Mouse (Mus musculus): ENCODE results near the gene Uhrf1. TPM values are rescaled to one million over a fixed set of nuclear protein-coding genes. Genes with fewer than 3 reads are reported as not detected.

The Uhrf1 gene
- polyA plus RNA-seq, 1 experiment from 2014 or later: 51.3 TPM

DNA sequence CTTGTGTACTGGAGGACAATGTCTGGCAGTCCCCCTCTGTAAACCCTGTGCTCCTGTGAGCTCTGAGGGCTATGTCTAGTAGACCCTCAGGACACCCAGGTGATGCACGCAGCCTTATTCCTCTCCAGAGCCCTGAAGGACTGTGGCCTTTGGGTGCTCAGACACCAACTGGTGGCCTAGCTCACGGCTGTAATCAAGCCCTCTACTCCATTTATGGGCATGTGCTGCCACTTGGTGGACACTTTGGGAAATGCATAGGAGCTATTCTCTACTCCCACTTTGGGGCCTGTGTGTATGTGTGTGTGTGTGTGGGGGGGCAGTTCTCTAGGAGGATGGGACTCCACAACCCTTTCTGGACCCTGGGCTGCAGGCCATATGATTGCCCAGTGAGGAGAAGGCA is 47.6 kb downstream of the Uhrf1 start:
- no peak overlapping the region for H3K27ac ChIP-seq
- H3K4me1 ChIP-seq (replicated peaks): peaks cover 16% of the 10 kb centered on the region
- no peak overlapping the region for H3K4me2 ChIP-seq
- H3K27me3 ChIP-seq: no peaks in the 10 kb centered on the region
- H3K36me3 ChIP-seq: peaks cover 37% of the 10 kb centered on the region
- no peaks in the 10 kb centered on the region for H3K9me3 ChIP-seq (replicated peaks)
- 26% methylated on average over 2 of the region's 2 CpGs for WGBS
- H3K4me3 ChIP-seq: no peak overlapping the region
- no peak overlapping the region for H3K9ac ChIP-seq
- ATAC-seq (replicated peaks; ENCODE audit: insufficient number of reproducible peaks, insufficient read depth, low FRiP score, low read depth): peak; percentile 28; the same call in 1 of the 2 replicates

GRCm38 (mm10) chr17:56356921-56357885 is 54.1 kb downstream of the Uhrf1 start:
- Histone ChIP-seq H3K4me1 (replicated peaks) (no peaks in the 10 kb centered on the region), H3K4me2 (no peak overlapping the region), H3K4me3 (no peak overlapping the region), H3K9ac (no peak overlapping the region), H3K9me3 (replicated peaks) (no peaks in the 10 kb centered on the region), H3K27ac (no peak overlapping the region), H3K27me3 (no peaks in the 10 kb centered on the region), H3K36me3 (peaks cover 50% of the 10 kb centered on the region)
- ATAC-seq (replicated peaks; ENCODE audit: insufficient number of reproducible peaks, insufficient read depth, low FRiP score, low read depth): peak; percentile 50; the same call in 1 of the 2 replicates
- WGBS: 64% methylated on average over 9 of the region's 9 CpGs

DNA sequence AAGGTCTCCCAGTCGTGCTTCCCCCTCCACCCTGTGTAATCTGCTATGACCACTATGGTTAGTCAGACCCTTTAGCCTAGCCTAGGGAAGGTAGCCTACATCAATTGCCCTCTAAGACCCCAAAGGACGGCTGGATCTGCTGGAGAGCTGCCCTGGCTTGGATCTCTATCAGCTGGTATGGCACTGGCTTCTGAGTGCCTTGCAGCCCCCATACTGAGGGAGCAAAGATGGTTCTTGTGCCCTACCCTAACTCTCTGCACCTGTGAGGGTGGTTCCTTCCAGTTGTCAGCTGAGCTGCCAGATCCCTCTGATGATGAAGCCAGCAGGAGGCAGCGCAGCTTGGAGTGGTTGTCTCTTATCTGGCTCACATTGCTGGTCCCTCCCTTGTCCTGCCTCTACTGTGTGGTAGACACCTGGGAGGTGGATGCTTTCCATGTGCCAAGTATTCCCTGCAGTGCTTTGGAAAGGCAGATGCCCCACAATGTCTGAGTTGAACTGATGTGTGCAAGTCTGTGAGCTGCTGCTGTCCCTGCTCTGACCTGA is 56.1 kb downstream of the Uhrf1 start:
- Histone ChIP-seq H3K27ac (no peak overlapping the region), H3K4me3 (no peak overlapping the region), H3K9ac (no peak overlapping the region), H3K9me3 (replicated peaks) (no peaks in the 10 kb centered on the region), H3K4me2 (no peak overlapping the region), H3K36me3 (peaks cover 38% of the 10 kb centered on the region; the same call in 1 of the 2 replicates), H3K27me3 (no peaks in the 10 kb centered on the region), H3K4me1 (replicated peaks) (no peaks in the 10 kb centered on the region)
- no peak for ATAC-seq (replicated peaks; ENCODE audit: insufficient number of reproducible peaks, insufficient read depth, low FRiP score, low read depth)
- 83% methylated on average over 3 of the region's 3 CpGs for WGBS

DNA sequence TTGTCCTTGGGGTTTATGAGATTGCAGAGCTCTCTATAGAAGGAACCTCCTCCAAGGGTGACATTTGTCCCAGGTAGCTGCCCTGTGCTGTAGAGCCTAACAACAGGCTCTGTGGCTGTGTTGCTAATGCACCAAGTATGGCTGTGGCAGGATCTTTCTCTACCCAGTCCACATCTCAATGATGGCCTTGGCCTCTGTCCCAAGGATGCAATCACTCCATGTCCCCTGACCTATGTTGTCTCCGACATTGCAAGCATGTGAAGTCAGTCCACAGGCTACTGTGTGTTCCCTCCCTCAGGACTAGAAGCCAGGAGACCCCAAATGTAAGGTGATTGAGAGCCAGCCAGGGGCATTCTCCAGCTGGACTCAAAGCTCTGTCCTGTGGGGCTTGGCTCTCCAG is 56.7 kb downstream of the Uhrf1 start:
- ATAC-seq (replicated peaks; ENCODE audit: insufficient number of reproducible peaks, insufficient read depth, low FRiP score, low read depth): no peak
- peaks cover 37% of the 10 kb centered on the region; the same call in 1 of the 2 replicates for H3K36me3 ChIP-seq

DNA sequence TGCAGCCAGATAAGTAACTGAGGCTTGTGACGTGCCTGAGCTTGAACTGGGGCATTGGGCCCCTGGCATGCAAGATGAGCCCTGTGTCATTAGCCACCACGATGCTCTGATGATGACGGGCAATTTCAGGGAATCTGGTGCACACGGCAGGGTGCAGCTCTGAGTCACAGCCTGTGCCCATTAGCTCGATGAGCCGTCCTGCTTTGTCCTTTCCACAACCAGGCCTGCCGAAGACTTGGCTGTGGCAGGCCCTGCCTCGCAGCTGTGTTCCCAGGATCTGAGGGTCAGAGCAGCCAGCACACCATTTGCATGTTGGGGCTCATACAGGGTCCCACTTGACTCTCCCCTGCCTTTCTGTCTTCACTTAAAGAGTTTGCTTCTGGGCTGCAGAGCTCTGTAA is 57.3 kb downstream of the Uhrf1 start:
- peaks cover 4% of the 10 kb centered on the region for H3K4me1 ChIP-seq (replicated peaks)
- H3K36me3 ChIP-seq: peaks cover 31% of the 10 kb centered on the region; the same call in 1 of the 2 replicates
- no peaks in the 10 kb centered on the region for H3K27me3 ChIP-seq
- H3K27ac ChIP-seq: no peak overlapping the region
- no peak overlapping the region for H3K4me3 ChIP-seq
- no peak overlapping the region for H3K4me2 ChIP-seq
- H3K9ac ChIP-seq: no peak overlapping the region
- 73% methylated on average over 8 of the region's 8 CpGs for WGBS
- no peaks in the 10 kb centered on the region for H3K9me3 ChIP-seq (replicated peaks)
- ATAC-seq (replicated peaks; ENCODE audit: insufficient number of reproducible peaks, insufficient read depth, low FRiP score, low read depth): no peak

More for the DNA sequence above, 56.7 kb downstream of the Uhrf1 start:
- Histone ChIP-seq H3K27ac (no peak overlapping the region), H3K9me3 (replicated peaks) (no peaks in the 10 kb centered on the region), H3K4me2 (no peak overlapping the region), H3K4me1 (replicated peaks) (no peaks in the 10 kb centered on the region), H3K4me3 (no peak overlapping the region), H3K27me3 (no peaks in the 10 kb centered on the region), H3K9ac (no peak overlapping the region)
- 81% methylated on average over 1 of the region's 1 CpGs for WGBS

GRCm38 (mm10) chr17:56361542-56361941 is 58.4 kb downstream of the Uhrf1 start:
- Histone ChIP-seq H3K4me2 (no peak overlapping the region), H3K36me3 (peaks cover 21% of the 10 kb centered on the region; the same call in 1 of the 2 replicates), H3K4me3 (no peak overlapping the region), H3K27me3 (no peaks in the 10 kb centered on the region), H3K4me1 (replicated peaks) (peaks cover 15% of the 10 kb centered on the region), H3K9me3 (replicated peaks) (no peaks in the 10 kb centered on the region), H3K27ac (no peak overlapping the region), H3K9ac (no peak overlapping the region)
- WGBS: 85% methylated on average over 2 of the region's 2 CpGs
- ATAC-seq (replicated peaks; ENCODE audit: insufficient number of reproducible peaks, insufficient read depth, low FRiP score, low read depth): no peak

DNA sequence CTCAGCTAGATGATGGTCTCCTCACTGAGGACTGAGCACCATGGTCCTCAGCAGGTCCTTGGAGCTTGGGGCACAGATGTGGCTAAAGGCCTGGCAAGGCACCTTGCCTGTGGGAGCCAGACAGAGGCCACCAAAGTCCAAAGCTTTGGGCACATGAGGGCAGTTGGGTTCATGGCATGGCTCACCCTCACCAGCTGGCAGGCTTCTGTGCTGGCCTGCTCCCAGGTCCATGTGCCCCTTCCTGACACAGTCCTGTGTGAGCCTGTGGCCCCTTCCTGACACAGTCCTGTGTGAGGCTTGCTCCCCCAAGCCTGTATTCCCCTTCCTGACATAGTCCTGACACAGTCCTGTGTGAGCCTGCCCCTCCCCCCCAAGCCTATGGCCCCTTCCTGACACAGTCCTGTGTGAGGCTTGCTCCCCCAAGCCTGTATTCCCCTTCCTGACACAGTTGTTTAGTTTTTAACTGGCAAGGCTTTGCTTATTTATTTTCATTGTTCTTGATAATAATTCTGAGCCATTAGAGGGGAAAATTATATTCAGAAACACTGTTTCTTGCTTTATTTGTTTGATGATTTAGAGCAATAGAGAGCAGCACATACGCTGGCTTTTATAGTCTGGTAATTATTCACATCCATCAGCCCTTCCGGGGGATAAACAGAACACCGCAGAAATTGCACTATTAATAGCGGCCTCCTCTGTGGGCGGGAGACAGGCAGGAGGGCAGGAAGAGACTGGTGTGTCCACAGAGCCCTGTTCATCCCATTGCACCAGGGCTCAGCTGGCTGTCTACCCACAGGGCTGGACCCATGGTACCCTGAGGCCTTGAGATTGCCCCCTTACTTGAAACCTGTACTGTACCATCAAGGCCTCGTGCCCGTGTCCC is 62.9 kb downstream of the Uhrf1 start:
- Histone ChIP-seq H3K9me3 (replicated peaks) (no peaks in the 10 kb centered on the region), H3K4me1 (replicated peaks) (peaks cover 18% of the 10 kb centered on the region), H3K27ac (peak overlapping the region; percentile 34; the same call in 1 of the 2 replicates), H3K4me2 (no peak overlapping the region), H3K9ac (no peak overlapping the region), H3K4me3 (no peak overlapping the region), H3K36me3 (peaks cover 15% of the 10 kb centered on the region; the same call in 1 of the 2 replicates), H3K27me3 (no peaks in the 10 kb centered on the region)
- peak; percentile 18; the same call in 1 of the 2 replicates for ATAC-seq (replicated peaks; ENCODE audit: insufficient number of reproducible peaks, insufficient read depth, low FRiP score, low read depth)
- WGBS: 42% methylated on average over 7 of the region's 7 CpGs

DNA sequence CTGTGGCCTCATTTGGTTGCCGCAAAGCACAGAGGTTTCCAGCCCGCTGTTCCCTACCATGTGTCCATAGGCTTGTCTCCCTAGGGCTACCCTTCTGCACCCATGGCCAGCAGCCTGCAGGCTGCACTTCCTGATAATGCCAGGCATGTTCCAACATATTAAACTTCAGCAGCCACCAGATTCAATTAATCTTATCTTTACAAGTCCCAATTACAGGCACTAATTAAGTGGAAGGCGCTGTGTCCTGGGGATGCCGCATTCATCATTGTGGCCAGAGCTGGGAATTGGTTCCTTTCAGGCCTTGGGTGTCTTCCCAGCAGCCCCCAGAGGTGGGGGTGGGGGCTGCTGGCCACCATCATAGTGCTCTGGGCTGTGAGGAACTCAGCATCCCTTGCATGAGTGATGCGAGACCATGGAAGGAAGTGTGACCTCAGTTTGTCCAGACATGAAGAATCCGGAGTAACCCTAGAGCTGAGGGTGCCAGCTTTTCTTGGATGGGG is 65.2 kb downstream of the Uhrf1 start:
- no peak overlapping the region for H3K4me2 ChIP-seq
- H3K27ac ChIP-seq: no peak overlapping the region
- no peak overlapping the region for H3K4me3 ChIP-seq
- 86% methylated on average over 6 of the region's 6 CpGs for WGBS
- no peaks in the 10 kb centered on the region for H3K9me3 ChIP-seq (replicated peaks)
- no peak overlapping the region for H3K9ac ChIP-seq
- H3K27me3 ChIP-seq: no peaks in the 10 kb centered on the region
- peaks cover 19% of the 10 kb centered on the region for H3K4me1 ChIP-seq (replicated peaks)
- no peak for ATAC-seq (replicated peaks; ENCODE audit: insufficient number of reproducible peaks, insufficient read depth, low FRiP score, low read depth)
- H3K36me3 ChIP-seq: peaks cover 21% of the 10 kb centered on the region; the same call in 1 of the 2 replicates

- peaks cover 26% of the 10 kb centered on the region for H3K4me1 ChIP-seq (replicated peaks)
- peaks cover 14% of the 10 kb centered on the region for H3K36me3 ChIP-seq
- no peak overlapping the region for H3K27ac ChIP-seq
- no peak overlapping the region for H3K4me2 ChIP-seq
- WGBS: 88% methylated on average over 3 of the region's 3 CpGs
- H3K4me3 ChIP-seq: no peak overlapping the region
- H3K9me3 ChIP-seq (replicated peaks): no peaks in the 10 kb centered on the region
- ATAC-seq (replicated peaks; ENCODE audit: insufficient number of reproducible peaks, insufficient read depth, low FRiP score, low read depth): no peak
- no peak overlapping the region for H3K9ac ChIP-seq
- H3K27me3 ChIP-seq: no peaks in the 10 kb centered on the region
Observed at GRCm38 (mm10) chr17:56370090-56370489, 67.0 kb downstream of the Uhrf1 start.

GRCm38 (mm10) chr17:56371029-56371660 is 68.0 kb downstream of the Uhrf1 start:
- Histone ChIP-seq H3K27me3 (no peaks in the 10 kb centered on the region), H3K4me2 (no peak overlapping the region), H3K9me3 (replicated peaks) (no peaks in the 10 kb centered on the region), H3K27ac (no peak overlapping the region), H3K4me1 (replicated peaks) (peaks cover 16% of the 10 kb centered on the region), H3K36me3 (peaks cover 19% of the 10 kb centered on the region), H3K4me3 (no peak overlapping the region), H3K9ac (no peak overlapping the region)
- 78% methylated on average over 15 of the region's 15 CpGs for whole genome bisulfite sequencing
- ATAC-seq (replicated peaks; ENCODE audit: insufficient number of reproducible peaks, insufficient read depth, low FRiP score, low read depth): no peak

All from heart, embryonic 15.5 days (tissue).